Mouse (Mus musculus) T-cell, adult 2 months (primary cell): ENCODE data around the gene Tmem262.
A peak's percentile ranks its signal among the peaks of the same experiment; 100 is the strongest.
"Not testable (repeated sequence)": the region's sequence is repeated elsewhere in the genome, so short reads cannot be mapped to it uniquely, and the experiment has no call there.

Source experiments
- DNase-seq: peaks from one replicate; pipeline ENCODE4 v3.0.0; 2022; ENCODE audit warnings: low spot score

Gene Tmem262

DNA sequence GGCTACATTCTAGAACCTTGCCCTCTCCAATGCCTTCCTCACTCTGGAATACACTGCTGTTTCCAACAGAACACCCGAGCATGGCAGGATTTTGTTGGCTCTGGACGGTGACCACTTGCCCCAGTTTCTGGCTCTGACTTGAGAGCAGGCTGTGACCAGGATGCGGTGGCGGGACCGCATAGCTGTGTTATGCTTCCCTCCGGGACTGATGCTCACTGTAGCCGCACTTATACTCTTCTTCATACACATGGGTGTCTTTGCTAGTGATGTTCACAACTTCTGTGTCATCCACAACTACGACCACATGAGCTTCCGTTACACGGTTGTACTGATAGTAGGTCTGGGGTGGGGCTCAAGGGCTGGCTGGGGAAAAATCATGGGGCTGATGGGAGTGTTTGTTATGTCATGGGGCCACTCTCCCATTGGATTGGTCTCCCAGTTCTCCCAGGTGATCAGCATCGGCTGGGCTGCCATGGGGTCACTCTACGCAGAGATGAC is at the start of gene Tmem262:
Tmem262 (plus strand) TSS at position 51 of the 498 bp plus-strand sequence.
- DNase-seq: no peak

DNA sequence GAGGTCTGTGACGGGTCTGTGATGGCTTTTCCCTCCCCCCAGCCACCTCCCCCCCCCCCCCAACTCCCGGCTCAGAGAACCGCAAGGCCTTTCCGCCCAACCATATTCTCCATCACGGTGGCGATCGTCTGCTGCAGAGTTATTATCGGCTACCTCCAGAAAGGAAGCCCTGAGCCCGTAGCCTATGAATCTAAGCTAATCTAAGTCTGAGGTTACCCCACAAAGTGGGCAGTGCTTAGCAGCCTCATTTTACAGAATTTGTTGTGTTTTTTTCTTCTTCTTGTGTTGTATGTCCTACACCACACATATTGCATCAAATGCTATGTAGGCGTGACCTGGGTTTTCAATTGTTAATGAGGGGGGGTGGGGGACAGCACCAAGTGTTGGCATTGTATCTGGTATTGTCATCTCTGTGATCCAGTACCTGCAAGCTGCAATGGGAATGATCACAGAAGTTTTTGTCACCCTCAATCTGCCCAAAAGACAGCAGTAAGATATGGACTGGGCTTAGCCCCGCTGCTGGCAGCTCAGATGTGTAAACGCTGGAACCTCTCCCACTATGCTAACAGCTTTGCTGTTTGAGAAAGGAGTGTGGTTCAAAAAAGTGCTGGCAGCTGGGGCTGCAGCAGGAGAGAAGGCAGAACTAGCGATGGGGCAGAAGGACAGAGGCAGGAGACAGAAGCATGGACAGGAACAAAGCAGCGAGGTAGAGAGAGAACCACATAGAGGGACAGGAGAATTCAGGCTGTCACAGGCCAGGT is 49.1 kb upstream of the Tmem262 start:
- DNase-seq: no peak

DNA sequence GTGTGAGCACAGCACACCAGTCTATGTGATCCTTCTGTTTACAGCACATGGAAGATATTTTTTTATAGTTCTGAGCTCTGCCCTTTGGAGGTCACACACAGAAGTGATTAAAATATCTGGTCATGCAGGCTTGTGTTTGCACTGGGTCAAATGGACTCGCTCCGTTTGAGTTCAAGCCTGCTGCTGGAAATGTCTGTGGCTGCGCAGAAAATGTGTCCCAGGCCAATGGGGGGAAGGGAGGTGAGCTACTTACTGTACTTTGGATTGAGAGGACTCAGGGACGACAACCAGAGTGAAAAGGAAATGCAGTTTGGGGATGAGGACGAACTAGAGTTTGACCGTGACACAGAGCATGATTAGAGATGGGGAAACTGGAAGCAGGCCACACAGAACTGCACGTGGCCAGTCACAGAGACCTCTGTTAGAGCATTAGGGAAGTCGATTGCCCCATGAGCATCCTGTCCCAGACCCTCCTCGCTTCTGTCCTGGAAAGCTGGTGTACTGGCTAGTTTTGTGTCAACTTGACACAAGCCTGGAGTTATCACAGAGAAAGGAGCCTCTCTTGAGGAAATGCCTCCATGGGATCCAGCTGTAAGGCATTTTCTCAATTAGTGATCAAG is 43.8 kb upstream of the Tmem262 start:
- DNase-seq: no peak

DNA sequence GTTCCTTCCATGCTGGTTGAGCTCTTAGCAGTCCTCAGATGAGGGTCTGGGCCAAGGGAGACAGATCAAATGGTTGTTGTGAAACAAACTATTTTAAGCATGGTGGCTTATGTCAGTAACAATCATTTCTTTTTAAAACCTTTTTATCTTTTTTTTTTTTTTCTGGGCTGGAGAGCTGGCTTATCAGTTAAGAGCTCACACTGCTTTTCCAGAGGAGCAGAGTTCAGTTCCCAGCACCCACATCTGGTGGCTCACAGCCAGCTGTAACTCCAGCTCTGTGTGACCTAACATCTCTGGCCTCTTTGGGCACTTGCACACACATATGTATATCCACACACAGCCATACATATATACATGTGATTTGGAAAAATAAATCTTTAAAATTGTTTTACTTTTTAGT is 42.1 kb upstream of the Tmem262 start:
- DNase-seq: no peak

DNA sequence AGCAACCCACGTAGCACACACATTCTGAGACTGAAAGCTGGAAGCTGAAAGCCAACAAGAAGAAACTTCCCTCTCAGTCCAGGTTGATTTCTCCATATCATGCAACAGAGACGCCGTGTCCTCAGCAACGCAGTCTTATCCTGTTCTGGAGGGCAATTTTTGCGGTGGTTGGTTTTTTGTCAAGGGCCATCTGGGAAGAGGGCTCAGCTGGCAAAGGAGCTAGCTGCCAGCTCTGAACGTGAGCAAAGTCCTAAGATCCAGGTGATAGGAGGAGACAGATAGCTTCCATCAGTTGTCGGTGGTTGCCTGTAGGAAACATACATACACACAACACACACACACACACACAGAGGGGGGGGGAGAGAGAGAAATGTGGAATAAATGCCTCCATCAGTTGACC is 41.5 kb upstream of the Tmem262 start:
- no peak for DNase-seq

DNA sequence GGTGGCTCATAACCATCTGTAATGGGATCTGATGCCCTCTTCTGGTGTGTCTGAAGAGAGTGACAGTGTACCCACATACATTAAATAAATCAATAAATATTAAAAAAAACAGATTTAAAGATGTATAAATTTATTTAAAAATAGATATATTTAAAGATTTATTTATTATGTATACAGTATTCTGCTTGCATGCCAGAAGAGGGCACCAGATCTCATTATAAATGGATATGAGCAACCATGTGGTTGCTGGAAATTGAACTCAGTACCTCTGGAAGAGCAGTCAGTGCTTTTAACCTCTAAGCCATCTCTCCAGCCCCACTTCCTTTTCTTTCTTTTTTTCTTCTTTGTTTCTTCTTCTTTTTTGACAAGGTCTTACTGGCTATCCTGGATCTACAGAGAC is 39.8 kb upstream of the Tmem262 start:
- DNase-seq: no peak

DNA sequence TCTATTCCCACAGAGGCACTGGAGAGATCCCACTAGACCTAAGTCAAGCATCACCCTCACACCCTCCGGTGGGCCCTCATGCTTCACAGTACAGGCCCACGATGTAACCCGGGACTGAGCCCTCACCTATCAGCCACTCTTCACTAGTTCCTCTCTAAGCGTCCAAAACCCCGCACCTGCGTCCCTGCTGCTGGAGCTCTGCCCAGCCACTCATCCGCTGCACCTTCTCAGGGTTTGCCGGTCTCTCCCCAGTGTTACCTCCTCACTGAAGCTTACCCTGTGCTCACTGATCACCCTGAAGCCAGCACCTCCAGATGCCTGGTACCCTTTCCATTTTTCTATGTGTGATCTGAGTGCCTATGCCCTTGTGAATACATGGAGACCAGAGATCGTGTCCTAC is 37.5 kb upstream of the Tmem262 start:
- no peak for DNase-seq

DNA sequence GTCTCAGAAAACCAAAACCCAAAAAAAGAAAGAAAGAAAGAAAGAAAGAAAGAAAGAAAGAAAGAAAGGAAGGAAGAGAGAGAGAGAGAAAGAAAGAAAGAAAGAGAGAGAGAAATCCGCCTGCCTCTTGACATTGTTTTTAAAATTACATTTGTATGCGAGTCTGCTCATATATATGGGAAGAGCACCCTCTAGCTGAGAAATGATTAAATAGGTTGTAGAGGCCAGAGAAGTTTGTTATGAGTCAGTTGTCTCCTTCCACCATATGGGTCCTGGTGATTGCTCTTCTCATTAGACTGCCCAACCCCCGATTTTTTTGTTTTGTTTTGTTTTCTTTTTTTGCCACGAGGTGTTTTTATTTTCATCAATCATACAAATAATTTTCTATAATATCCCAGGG is 35.7 kb upstream of the Tmem262 start:
- not testable (repeated sequence) for DNase-seq

DNA sequence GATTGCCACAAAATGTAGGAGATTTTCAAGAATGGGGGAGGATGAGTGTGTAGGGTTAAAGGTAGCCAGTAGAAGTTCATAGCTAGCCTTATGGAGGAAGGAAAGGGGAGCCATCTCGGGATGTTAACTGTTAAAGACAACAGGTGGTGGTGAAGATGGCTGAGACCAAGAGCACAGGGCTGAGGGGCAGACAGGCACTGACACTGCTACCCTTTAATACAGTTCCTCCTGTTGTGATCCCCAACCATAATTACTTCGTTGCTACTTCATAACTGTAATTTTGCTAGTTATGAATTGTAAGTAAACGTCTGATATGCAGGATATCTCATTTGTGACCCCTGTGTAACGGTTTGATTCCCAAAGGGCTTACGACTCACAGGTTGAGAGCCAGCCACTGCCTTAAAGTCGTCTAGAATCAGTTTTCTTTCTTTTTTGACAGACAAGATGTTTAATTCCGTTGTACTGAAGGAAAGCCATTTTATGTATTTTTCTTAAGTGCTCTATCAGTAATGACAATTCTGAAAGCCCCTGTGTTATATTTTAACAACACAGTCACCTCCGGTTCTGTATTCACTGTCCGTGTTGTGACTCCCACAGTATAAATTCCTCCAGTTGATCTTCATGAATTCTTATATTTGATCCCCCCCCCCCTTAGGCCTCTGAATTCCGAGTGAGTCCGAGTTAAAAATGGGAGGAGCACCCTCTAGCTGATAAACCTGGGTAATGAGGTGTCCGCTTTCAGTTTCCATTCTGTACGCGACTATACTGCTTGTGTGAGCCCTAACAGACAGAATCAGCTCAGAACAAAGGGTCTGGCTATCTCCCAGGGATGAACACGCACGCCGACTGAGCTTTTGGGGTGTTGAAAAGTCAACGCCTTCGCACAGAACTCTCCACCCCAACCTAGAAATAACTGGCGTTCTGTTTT is 34.2 kb upstream of the Tmem262 start:
- peak; percentile 45 for DNase-seq

DNA sequence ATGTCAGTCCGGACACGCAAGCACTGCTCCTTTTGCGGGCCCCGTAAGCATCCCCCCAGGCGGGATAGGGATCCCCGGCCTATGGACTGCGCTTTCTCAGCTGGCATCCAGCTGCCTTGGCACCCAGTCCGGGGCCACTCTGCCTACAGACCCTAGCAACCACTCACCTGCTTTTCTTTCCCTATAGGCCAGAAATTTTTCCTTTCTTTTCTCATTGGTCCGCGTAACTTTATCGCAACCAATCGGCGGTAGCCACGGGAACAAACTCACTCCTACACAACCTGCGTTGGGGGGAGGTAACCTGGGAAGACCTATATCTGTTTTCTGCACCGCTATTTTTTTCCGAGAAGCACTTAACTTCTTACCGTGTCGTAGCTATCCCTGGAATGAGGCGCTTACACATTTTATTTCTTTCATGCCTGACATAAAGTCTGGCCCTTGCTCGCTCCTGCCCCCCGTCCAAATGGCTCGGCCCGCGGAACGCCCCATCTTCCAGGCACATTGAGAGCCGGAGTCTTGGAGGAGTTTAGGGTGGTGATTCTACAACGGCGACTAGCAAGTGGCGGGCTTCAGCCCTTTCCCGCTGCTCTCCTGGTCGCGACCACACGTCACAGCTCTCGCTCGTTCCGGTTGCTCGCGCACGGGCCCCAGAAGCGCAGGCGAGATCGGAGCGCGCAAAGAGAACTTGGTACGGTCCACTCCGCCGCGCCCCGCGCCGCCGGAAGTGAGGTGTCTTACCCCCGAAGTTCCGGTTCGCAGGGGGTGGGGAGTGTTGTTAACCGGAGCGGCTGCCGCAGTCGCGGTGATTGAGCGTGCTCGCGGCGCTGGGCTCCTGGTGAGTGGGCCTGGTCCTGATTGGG is 33.3 kb upstream of the Tmem262 start, which contains the start of gene Syvn1:
Syvn1 (plus strand) TSS at position 283 of the 860 bp plus-strand sequence.
- DNase-seq: peak; percentile 92

DNA sequence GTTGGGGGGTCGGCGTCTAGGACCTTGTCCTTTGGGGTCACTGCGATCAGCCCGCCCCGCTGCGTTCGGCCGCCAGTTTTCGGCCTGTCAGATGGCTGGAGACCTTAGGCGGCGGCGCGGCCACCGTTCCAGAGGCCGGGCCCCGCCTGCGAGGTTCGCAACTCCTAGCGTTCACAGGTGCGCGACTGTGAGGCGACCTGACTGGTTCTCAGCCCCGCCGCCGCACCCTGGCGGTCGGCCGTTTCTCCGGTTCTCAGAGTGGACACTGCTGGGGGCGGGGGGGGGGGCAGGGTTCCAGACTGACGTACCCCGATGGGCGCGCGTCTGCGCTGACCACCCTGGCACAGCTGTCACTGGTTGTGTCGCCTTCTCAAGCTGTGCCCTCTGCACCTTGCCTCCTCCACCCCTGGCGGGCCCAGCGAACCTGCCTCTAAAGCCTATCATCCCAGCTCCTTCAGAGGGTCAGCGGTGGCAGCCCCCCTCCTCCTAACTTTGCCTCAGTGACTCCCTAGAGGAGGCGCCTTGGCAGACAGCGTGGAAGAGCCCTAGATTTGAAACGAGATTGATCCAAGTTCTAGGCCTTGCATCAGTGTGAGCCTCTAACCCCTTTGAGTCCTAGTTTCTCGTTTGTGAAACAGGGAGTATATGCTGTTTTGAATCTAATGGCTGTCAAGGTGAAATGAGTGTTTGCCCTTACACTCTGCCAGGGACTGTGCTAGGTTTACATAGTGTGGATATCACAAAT is 32.5 kb upstream of the Tmem262 start:
- DNase-seq: no peak

DNA sequence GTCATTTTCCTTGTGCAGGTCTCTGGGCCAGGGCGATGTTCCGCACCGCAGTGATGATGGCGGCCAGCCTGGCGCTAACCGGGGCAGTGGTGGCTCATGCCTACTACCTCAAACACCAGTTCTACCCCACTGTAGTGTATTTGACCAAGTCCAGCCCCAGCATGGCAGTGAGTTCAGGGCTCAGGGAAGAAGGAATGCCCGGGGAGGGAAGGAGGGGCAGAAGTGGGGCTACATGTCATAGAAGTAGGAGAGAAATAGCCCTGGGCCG is 32.0 kb upstream of the Tmem262 start:
- DNase-seq: no peak

DNA sequence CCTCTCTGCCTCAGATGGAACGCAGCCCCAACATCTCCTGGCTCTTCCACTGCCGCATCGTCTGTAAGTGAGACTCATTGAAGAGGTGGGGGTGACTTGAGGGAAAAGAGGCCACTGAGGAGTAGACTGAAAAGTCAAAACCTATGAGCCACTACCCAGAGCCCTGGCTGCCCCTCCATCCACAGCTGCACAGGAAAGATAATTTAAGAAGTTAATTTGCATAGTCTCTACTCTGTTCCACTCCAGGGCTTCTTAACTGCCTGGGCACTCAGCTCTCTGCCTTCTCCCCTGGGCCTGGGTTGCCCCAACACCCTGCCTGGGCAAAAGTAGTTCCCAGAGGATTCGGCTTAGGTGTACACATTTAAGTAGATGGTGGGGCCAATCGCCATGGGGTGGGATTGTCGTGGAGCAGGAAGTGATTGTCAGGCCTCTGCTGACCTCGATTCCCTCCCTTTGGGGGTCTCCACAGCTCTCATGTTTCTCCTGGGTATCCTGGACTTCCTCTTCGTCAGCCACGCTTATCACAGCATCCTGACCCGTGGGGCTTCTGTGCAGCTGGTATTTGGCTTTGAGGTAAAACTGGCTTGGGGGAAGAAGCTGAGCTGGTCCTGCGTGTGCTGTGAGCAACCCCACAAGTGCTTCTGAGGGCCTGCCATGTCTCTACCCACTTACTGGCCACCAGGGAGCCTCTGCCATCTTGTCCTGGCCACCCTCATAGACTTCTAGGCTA is 31.0 kb upstream of the Tmem262 start:
- no peak for DNase-seq

DNA sequence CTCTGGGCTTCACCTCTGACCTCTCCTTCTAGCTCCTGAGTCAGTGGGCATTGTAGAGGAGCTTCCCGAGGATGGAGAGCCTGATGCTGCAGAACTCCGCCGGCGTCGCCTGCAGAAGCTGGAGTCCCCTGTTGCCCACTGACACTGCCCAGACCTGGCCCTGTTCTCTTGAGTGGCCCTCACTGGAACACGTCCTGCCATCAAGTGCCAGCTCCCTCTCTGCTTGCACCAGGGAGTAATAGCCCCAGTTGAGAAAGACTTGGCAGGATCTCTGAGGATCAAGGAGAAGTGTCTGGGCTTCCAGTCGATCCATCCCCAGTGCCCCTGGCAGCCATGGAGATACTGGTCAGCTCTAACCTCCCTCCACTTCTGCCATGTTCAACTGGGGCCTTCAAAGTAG is 27.3 kb upstream of the Tmem262 start:
- DNase-seq: no peak

DNA sequence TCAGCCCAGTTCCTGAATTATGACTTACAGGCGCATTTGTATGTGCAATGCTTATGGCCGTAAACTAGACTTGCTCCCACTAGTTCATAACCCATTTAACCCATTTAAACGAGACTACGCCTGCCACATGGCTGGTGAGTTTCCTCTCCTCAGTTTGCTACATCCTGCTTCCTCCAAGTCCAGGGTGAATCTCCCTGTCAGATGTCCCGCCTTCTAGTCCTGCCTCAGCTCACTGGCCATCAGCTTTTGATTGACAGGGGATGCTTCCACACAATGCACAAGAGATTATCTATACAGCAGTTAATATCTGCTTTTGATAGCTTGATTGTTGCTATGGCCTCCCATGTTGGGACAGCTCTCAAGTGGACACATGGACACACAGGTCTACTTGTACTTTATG is 25.5 kb upstream of the Tmem262 start:
- DNase-seq: no peak

DNA sequence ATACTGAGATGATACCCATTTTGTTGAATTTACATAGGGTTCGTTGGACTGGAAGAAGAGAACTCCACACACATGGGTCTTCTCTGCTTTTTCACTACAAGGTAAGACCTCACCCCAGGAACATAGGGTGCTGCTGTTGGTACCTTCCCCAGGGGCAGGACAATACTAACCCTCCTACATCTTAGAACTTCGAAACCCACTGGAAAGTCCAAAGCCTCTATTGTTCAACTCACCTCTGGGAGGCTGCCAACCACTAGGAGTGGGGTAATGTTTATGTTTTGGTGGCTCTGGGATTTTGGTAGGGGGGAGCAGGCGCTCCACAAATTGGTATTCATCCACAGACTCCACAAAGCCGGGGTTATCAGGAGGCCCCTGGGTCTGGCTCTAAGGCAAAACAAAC is 23.1 kb upstream of the Tmem262 start:
- DNase-seq: no peak

DNA sequence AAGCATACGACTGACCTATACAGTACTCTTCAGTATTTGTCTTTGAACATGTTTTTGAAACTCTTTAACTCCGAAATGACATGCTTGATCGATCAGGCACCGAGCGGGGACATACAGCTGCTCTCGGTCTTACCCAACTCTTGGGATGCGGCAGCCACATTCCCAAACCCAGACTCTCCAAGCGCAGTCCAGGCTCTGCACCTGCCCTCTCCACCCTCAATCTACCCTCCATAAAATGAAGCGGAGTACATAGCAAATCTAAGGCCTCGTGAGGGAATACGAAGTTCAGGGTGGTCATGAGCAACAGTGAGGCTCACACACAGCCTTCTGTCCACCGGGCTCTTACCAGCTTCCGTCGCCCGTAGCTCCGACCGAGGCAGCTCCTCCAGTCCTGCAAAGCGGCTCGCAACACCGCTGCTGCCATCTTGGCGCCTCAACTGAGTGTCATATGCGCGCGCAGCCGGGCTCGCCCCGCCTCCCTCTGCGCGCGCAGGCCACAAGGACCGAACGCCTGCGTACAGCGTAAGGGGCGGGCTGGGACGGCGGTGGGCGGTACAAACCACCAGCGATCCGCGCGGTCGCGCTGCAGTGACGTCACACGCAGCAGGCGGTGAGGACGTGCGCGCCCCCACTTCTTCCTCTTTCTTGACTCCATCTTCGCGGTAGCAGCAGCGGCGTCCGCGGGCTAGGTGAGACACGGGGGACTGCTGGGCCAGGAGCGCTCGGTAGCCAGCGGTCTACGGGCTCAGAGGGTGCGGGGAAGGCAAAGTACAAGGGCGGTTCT is 22.3 kb upstream of the Tmem262 start, which contains the start of the genes Mrpl49 and Fau:
Mrpl49 (minus strand) TSS at position 473 of the 784 bp plus-strand sequence.
Fau (plus strand) TSS at position 532 of the 784 bp plus-strand sequence.
- peak; percentile 99 for DNase-seq

DNA sequence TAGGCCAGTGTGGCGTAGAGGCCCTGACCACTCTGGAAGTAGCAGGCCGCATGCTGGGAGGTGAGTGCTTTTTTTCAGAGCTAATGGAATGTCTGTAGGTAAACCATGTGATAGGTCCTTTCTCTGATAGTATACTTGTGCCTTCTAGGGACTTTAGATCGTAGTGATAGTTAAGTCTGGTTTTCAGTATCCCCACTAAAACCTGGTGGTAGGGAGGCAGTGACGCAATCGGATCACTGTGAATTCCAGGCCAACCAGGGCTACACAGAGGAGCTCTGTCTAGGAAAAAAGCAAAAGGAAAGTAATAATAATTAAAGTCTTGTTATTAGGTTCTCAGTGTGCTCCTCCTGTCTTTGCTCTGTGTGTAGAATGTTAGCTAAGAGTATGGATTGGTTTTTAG is 21.3 kb upstream of the Tmem262 start:
- DNase-seq: no peak

DNA sequence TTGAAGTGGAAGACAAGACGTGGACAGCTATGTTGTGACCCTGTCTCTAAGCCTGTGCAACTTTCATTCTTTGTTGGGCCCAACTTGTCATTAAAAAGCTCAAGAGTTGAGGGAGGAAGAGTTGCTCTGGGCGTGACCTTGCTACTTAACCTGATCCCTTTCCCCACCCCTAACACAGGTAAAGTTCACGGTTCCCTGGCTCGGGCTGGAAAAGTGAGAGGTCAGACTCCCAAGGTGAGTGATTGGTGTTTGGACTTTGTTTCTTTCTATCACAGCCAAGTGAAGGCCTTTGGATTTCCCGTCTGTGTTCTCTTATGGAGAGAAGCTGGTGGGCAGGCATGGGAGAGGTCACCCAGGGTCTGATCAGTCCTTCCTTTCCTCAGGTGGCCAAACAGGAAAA is 20.9 kb upstream of the Tmem262 start:
- DNase-seq: no peak
